Mouse (Mus musculus) forebrain, embryonic 11.5 days (tissue): ENCODE measurements around the gene Reep1. TPM values are rescaled to one million over a fixed set of nuclear protein-coding genes. Genes with fewer than 3 reads are reported as not detected.

Source experiments
- ATAC-seq: fragments of 200-750 bp; cut with Nextera tagmentation; replicated peaks from 2 replicates; pipeline ENCODE4 v1.8.0; 2017; ENCODE audit warnings: moderate TSS enrichment; ENCODE audit not compliant: low FRiP score
- DNase-seq: peaks from one replicate; pipeline ENCODE4 v3.0.0-alpha.2; 2017; ENCODE audit warnings: low spot score
- H3K27ac ChIP-seq: fragments of 300-500 bp; sonication (generic); 2 replicates; pipeline ENCODE4 v1.5.1; 2014; ENCODE audit warnings: low read depth, low read length
- H3K27me3 ChIP-seq: fragments of 300-500 bp; sonication (generic); 2 replicates; pipeline ENCODE4 v1.6.1; 2014; ENCODE audit warnings: mild to moderate bottlenecking, low read length, mixed read lengths; ENCODE audit not compliant: control insufficient read depth, insufficient read depth
- H3K36me3 ChIP-seq: fragments of 300-500 bp; sonication (generic); 2 replicates; pipeline ENCODE4 v1.6.1; 2014; ENCODE audit warnings: mild to moderate bottlenecking, low read length, moderate library complexity, mixed read lengths; ENCODE audit not compliant: control insufficient read depth, insufficient read depth
- H3K4me1 ChIP-seq: fragments of 300-500 bp; sonication (generic); replicated peaks from 2 replicates; pipeline ENCODE4 v1.6.1; 2014; ENCODE audit warnings: low read length, mixed read lengths; ENCODE audit not compliant: control insufficient read depth, insufficient read depth
- H3K4me2 ChIP-seq: fragments of 300-500 bp; sonication (generic); 2 replicates; pipeline ENCODE4 v1.6.1; 2014; ENCODE audit warnings: low read depth, mild to moderate bottlenecking, low read length, moderate library complexity, mixed read lengths; ENCODE audit not compliant: severe bottlenecking
- H3K4me3 ChIP-seq: fragments of 300-500 bp; sonication (generic); 2 replicates; pipeline ENCODE4 v1.5.1; 2014; ENCODE audit warnings: low read depth, low read length
- H3K9ac ChIP-seq: fragments of 300-500 bp; sonication (generic); 2 replicates; pipeline ENCODE4 v1.6.1; 2014; ENCODE audit warnings: low read length
- H3K9me3 ChIP-seq: fragments of 300-500 bp; sonication (generic); 2 replicates; pipeline ENCODE4 v1.6.1; 2016; ENCODE audit warnings: low read length, mixed read lengths; ENCODE audit not compliant: control insufficient read depth
- WGBS: fragments of 180-500 bp; shearing (Covaris S2); extraction: QIAGEN DNeasy Blood & Tissue Kit; methylation state at CpG from one replicate; pipeline ENCODE4 v1.1.7; 2014; 5-methylcytosine and 5-hydroxymethylcytosine counted together
- polyA plus RNA-seq: library from polyadenylated mRNA; unstranded; fragments of >200 nt; fragmentation: Nextera tagmentation; extraction: Ambion mirVana; gene quantifications from 2 replicates; pipeline ENCODE4 v1.2.1, GENCODE M21; 2014

Gene Reep1
- polyA plus RNA-seq, 1 experiment from 2014 or later: 44.7 TPM

DNA sequence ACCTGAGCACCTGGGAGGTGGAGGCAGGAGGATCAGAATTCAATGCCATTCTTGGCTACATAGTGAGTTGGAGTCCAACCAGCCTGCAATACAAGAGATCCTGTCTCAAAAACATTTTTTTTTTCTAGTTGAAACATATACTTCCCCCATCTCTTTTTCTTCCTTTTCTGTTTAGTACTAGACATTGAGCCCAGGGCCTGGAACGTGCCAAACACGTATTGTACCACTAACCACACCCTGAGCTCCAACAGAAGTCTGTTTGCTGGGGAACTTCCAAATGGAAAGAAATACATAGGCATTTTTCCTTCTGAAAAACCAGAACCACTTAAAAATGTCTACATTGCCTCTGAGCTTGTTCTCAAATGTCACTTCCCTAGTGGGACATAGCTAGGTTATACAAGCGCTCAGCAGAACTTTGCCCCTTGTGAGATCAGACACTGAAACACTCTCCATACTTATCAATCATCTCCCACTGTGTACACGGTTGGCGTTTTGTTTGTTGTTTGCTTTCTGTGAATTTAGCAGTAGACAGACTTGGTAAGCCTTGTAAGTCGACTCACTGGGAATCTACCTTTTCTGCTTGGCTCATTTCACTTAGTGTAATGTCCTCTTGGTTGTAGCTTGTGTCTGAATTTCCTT is 34.8 kb downstream of the Reep1 start:
- DNase-seq (no peak), ATAC-seq (no peak)
- Histone ChIP-seq H3K27ac (no peak overlapping the region), H3K9me3 (no peaks in the 10 kb centered on the region), H3K36me3 (no peaks in the 10 kb centered on the region), H3K27me3 (no peaks in the 10 kb centered on the region), H3K4me1 (no peaks in the 10 kb centered on the region), H3K9ac (no peak overlapping the region), H3K4me2 (no peak overlapping the region), H3K4me3 (no peak overlapping the region)
- 88% methylated on average over 6 of the region's 6 CpGs for WGBS

DNA sequence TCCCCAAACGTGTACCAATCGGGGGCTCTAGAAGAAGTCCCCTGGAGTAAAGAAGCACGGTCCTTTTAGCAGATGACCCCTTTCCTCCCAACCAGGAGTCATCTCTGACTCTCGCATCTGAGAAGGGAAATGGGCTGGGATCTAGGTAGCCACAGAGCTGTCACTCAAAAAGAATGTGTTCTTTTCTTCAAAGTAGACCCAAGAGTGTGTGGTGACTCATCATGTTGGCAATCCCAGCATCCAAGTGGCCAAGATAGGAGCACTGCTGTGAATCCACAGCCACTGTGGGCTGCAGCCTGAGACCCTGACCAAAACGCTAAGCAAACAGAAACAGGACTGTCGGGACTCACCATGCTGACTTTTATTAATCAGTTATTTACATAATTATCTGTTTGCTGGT is 37.6 kb downstream of the Reep1 start:
- Histone ChIP-seq H3K9me3 (no peaks in the 10 kb centered on the region), H3K4me2 (no peak overlapping the region), H3K9ac (no peak overlapping the region), H3K4me1 (no peaks in the 10 kb centered on the region), H3K27me3 (no peaks in the 10 kb centered on the region), H3K36me3 (no peaks in the 10 kb centered on the region), H3K27ac (no peak overlapping the region), H3K4me3 (no peak overlapping the region)
- no peak for ATAC-seq
- no peak for DNase-seq
- 91% methylated on average over 6 of the region's 6 CpGs for WGBS

DNA sequence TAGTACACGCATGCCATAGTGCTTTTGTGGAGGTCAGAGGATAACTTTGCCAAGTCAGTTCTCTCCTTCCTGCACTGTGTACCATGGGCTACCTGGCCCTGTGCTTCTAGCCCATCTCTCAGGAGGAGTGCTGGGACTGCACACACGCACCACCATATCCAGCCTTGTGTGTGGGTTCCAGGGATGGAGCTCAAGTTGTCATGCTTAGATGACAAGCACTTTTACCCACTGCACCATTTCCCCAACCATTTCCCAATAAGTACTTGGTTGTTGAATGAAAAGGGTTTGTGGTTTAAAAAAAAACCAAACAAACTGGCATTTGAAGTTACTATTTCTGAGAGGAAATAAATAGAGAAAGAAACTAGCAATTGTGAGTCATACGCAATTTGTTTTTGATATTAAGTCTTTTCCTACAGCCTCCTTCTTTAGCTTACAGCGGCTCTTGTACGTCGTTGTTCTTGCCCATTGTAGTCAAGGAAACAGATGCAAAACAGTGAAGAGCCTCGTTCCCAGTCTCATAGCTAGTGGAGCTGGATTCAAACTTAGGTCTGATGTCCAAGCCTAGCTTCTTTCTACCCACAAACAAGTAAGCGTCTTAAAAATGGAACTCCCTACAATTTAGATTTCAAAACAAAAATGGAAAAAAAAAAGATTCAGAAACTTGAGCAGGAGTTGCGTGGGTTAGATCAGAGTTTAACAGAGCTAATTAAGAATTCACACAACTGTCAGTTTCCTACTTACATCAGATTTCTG is 38.3 kb downstream of the Reep1 start:
- Histone ChIP-seq H3K36me3 (no peaks in the 10 kb centered on the region), H3K27me3 (no peaks in the 10 kb centered on the region), H3K4me3 (no peak overlapping the region), H3K4me1 (no peaks in the 10 kb centered on the region), H3K9ac (no peak overlapping the region), H3K9me3 (no peaks in the 10 kb centered on the region), H3K4me2 (no peak overlapping the region), H3K27ac (no peak overlapping the region)
- ATAC-seq (no peak), DNase-seq (no peak)
- 77% methylated on average over 9 of the region's 9 CpGs for WGBS

- no peak overlapping the region for H3K9ac ChIP-seq
- WGBS: 28% methylated on average over 1 of the region's 1 CpGs
- no peak for ATAC-seq
- no peak overlapping the region for H3K27ac ChIP-seq
- H3K36me3 ChIP-seq: no peaks in the 10 kb centered on the region
- no peak overlapping the region for H3K4me2 ChIP-seq
- no peak overlapping the region for H3K4me3 ChIP-seq
- DNase-seq: no peak
- H3K4me1 ChIP-seq: no peaks in the 10 kb centered on the region
- H3K9me3 ChIP-seq: no peaks in the 10 kb centered on the region
- no peaks in the 10 kb centered on the region for H3K27me3 ChIP-seq
Measured at GRCm38 (mm10) chr6:71746246-71746645, 38.9 kb downstream of the Reep1 start.

DNA sequence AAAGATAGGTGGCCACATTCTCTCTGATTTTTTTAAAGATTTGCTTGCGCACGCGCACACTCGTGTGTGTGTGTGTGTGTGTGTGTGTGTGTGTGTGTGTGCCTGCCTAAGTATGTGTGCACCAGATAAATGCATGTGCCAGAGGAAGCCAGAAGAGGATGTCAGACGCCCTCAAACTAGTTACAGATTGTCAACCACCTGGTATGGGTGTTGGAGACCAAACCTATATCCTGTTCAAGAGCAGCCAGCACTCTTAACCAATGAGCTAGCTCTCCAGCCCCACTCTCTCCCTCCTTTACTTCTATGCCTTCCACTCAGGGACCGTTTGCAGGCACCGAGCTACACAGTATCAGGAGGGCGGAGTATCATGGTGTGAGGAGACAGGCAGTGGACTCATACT is 39.5 kb downstream of the Reep1 start:
- no peak overlapping the region for H3K9ac ChIP-seq
- WGBS: 89% methylated on average over 8 of the region's 8 CpGs
- no peak overlapping the region for H3K27ac ChIP-seq
- H3K4me2 ChIP-seq: no peak overlapping the region
- no peaks in the 10 kb centered on the region for H3K36me3 ChIP-seq
- H3K4me1 ChIP-seq: no peaks in the 10 kb centered on the region
- H3K4me3 ChIP-seq: no peak overlapping the region
- H3K27me3 ChIP-seq: no peaks in the 10 kb centered on the region
- ATAC-seq (no peak), DNase-seq (no peak)
- no peaks in the 10 kb centered on the region for H3K9me3 ChIP-seq

DNA sequence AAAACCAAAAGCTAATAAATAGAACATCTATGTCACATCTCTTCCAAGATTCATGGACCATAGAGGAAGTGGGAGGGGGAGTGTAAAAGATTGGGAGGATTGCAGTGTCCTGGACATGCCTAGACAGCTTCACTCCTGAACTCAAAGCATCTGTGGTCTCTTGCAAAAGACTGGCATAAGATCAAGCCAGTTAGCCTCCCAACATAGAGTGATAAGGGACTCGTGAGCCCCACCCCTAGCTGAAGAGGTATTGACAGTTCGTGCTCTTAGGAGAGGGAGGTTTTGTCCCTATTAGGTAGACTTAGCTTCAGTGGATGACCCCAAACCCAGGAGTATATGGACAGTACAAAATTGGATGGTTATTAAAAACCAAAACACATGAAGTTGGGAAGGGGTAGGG is 44.2 kb downstream of the Reep1 start:
- Histone ChIP-seq H3K9ac (no peak overlapping the region), H3K27ac (no peak overlapping the region), H3K27me3 (no peaks in the 10 kb centered on the region), H3K4me3 (no peak overlapping the region), H3K4me2 (no peak overlapping the region), H3K36me3 (no peaks in the 10 kb centered on the region), H3K9me3 (no peaks in the 10 kb centered on the region), H3K4me1 (no peaks in the 10 kb centered on the region)
- WGBS: 80% methylated on average over 2 of the region's 2 CpGs
- DNase-seq (no peak), ATAC-seq (no peak)

DNA sequence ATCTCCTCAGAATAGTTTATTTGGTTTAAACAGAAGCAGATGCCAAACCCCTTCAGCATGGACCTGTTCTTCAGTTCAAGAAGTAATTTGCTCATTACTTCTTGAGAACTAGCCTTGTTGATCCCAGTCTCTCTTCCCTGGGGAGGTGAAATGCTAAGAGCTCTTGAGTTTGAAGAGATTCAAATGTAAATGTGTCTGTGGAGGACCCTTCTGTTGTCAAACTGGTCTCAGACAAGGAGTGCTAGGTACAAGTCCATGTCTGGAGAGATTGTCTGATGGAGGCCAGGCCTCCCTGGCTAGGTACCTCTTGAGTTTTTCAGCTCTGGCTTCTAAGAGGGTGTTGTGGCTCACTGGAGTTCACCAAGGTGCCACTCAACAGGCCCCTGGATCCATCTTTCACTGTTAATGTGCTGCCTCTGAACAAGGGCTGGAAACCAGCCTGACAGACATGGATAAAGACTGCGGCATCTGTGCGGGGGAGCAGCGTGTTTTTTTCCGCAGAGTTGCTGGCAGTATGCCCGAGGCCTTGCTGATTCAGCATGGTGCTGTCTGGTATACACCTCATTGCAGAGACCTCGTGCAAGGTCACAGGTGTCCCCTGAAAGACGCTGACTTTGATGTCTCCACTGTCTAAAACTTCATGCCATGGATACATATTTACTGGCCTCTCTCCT is 45.6 kb downstream of the Reep1 start:
- Histone ChIP-seq H3K4me1 (no peaks in the 10 kb centered on the region), H3K27ac (no peak overlapping the region), H3K36me3 (no peaks in the 10 kb centered on the region), H3K9ac (no peak overlapping the region), H3K27me3 (no peaks in the 10 kb centered on the region), H3K9me3 (no peaks in the 10 kb centered on the region), H3K4me3 (no peak overlapping the region), H3K4me2 (no peak overlapping the region)
- DNase-seq (no peak), ATAC-seq (no peak)
- WGBS: 83% methylated on average over 7 of the region's 7 CpGs

DNA sequence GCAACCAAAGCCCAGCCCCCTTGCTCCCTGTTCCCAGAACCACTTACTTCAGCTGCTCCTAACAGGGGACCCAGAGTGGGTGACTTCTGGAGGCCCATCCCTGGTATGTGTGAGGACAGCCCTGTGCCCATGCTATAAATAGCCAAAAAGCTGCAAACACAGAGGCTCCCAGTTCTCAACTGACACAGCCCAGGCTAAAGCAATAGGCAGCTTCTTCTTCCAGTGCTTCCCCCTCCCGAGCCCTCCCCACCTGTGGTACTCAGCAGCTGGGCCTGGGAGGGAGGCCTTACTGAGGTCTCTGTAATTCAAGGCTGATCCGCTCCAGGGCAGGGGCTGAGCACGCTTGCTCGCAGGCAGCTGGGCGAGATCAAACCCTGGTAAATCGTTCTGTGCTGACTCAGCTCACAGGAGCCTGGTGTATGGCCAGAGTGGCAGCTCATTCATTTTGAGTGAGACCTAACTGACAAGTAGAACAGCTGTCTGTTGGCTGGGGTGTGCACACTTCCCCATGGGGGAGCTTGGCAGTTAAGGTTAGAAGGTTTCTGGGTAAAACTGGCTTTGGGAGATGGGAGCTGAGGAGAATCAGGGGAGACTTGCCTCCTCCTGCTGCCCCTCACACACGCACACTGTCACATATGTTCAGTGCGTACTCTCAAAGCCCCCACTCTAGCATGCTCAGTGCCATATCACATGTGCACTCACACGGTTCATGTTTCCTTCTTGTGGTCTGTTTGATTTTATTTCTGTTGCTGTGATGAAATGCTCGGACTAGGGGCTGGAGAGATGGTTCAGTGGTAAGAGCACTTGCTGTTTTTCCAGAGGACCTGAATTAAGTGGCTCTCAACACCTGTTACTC is 49.9 kb downstream of the Reep1 start:
- Histone ChIP-seq H3K27ac (no peak overlapping the region), H3K4me1 (no peaks in the 10 kb centered on the region), H3K4me3 (no peak overlapping the region), H3K9me3 (no peaks in the 10 kb centered on the region), H3K36me3 (no peaks in the 10 kb centered on the region), H3K9ac (no peak overlapping the region), H3K4me2 (no peak overlapping the region), H3K27me3 (no peaks in the 10 kb centered on the region)
- no peak for ATAC-seq
- 65% methylated on average over 10 of the region's 10 CpGs for WGBS
- DNase-seq: peak; percentile 64
